Mouse (Mus musculus) C2C12 (cell line): ENCODE measurements around the gene Wdr54. TPM values are rescaled to one million over a fixed set of nuclear protein-coding genes. Genes with fewer than 3 reads are reported as not detected.

Experiments
- H3K27me3 ChIP-seq: one replicate; pipeline ENCODE4 v1.6.1; 2011; ENCODE audit not compliant: control insufficient read depth, insufficient read depth, insufficient read length
- H3K36me3 ChIP-seq: one replicate; pipeline ENCODE4 v1.6.1; 2011; ENCODE audit not compliant: control insufficient read depth, insufficient read depth
- H3K4me3 ChIP-seq: one replicate; pipeline ENCODE4 v1.5.1; 2011; ENCODE audit warnings: mild to moderate bottlenecking, control low read depth; ENCODE audit not compliant: poor library complexity, insufficient read depth, severe bottlenecking
- H3K79me2 ChIP-seq: one replicate; pipeline ENCODE4 v1.6.1; 2011; ENCODE audit not compliant: control insufficient read depth, insufficient read depth
- H3K79me3 ChIP-seq: one replicate; pipeline ENCODE4 v1.6.1; 2011; ENCODE audit warnings: low read depth, control low read depth
- H3ac ChIP-seq: one replicate; pipeline ENCODE3; 2011; ENCODE audit warnings: low read depth; ENCODE audit not compliant: control insufficient read depth, insufficient read length
- CEBPB ChIP-seq: IDR thresholded peaks from one replicate; pipeline ENCODE4 v1.6.1; 2011; ENCODE audit warnings: low read depth, mild to moderate bottlenecking, control low read depth, moderate library complexity
- CTCF ChIP-seq: IDR thresholded peaks from one replicate; pipeline ENCODE4 v1.5.1; 2011; ENCODE audit not compliant: control insufficient read depth, insufficient read depth, insufficient read length
- FOSL1 ChIP-seq: IDR thresholded peaks from one replicate; pipeline ENCODE4 v1.8.0; 2011; ENCODE audit warnings: mild to moderate bottlenecking, low read length; ENCODE audit not compliant: poor library complexity, insufficient read depth, severe bottlenecking
- MAX ChIP-seq: IDR thresholded peaks from one replicate; pipeline ENCODE4 v1.6.1; 2011; ENCODE audit warnings: mild to moderate bottlenecking, control low read depth
- MYOD1 ChIP-seq: IDR thresholded peaks from one replicate; pipeline ENCODE4 v1.6.1; 2011; ENCODE audit warnings: low read depth; ENCODE audit not compliant: control insufficient read depth, insufficient read length
- MYOG ChIP-seq: IDR thresholded peaks from one replicate; pipeline ENCODE4 v1.6.1; 2011; ENCODE audit not compliant: control insufficient read depth, insufficient read length; ENCODE audit errors: extremely low read depth
- USF1 ChIP-seq: IDR thresholded peaks from one replicate; pipeline ENCODE4 v1.6.1; 2011; ENCODE audit warnings: low read depth, mild to moderate bottlenecking, control low read depth, moderate library complexity
- polyA plus RNA-seq: library from polyadenylated mRNA; unstranded; fragments of >200 nt; fragmentation: generic; extraction: Trizol; gene quantifications from one replicate; pipeline ENCODE4 v1.2.1, GENCODE M21; 2012; ENCODE audit warnings: missing spikeins

Gene Wdr54
- polyA plus RNA-seq, 1 experiment, result 9.5 TPM

- Histone ChIP-seq H3K4me3 (no peak overlapping the region), H3K27me3 (no peaks in the 10 kb centered on the region), H3K79me3 (peaks cover 10% of the 10 kb centered on the region), H3K79me2 (peaks cover 23% of the 10 kb centered on the region), H3ac (no peak overlapping the region), H3K36me3 (no peaks in the 10 kb centered on the region)
- TF ChIP-seq USF1 (peak; percentile 71), MAX (no peak)
Measured at GRCm38 (mm10) chr6:83132176-83132919, 23.8 kb downstream of the Wdr54 start.

- H3K79me2 ChIP-seq, result peaks cover 15% of the 10 kb centered on the region
- no peaks in the 10 kb centered on the region for H3K27me3 ChIP-seq
- TF ChIP-seq MAX (no peak), MYOD1 (no peak), FOSL1 (no peak)
- no peaks in the 10 kb centered on the region for H3K36me3 ChIP-seq
- no peak overlapping the region for H3ac ChIP-seq
- H3K4me3 ChIP-seq, result no peak overlapping the region
- peaks cover 7% of the 10 kb centered on the region for H3K79me3 ChIP-seq
Measured at GRCm38 (mm10) chr6:83131469-83132034, 24.6 kb downstream of the Wdr54 start.

- TF ChIP-seq MAX (no peak), CTCF (no peak), USF1 (no peak), MYOD1 (no peak), MYOG (no peak), FOSL1 (no peak), CEBPB (no peak)
- Histone ChIP-seq H3K4me3 (no peak overlapping the region), H3K79me3 (peaks cover 3% of the 10 kb centered on the region)
Measured at GRCm38 (mm10) chr6:83127419-83127818, 28.8 kb downstream of the Wdr54 start.

GRCm38 (mm10) chr6:83125331-83125730 lies 30.9 kb downstream of the Wdr54 start, which contains the start of gene Ino80b:
Gene Ino80b (minus strand): TSS chr6:83125431.
- Histone ChIP-seq H3K4me3 (peak within 1 kb of the TSS; percentile 75), H3K27me3 (no peaks in the 10 kb centered on the region), H3ac (peak within 1 kb of the TSS; percentile 87), H3K79me3 (peaks cover 6% of the 10 kb centered on the region), H3K36me3 (no peaks in the 10 kb centered on the region), H3K79me2 (peaks cover 33% of the 10 kb centered on the region)
- TF ChIP-seq MYOG, result no peak
- TF ChIP-seq FOSL1, result no peak
- TF ChIP-seq MAX, result no peak
- TF ChIP-seq CEBPB, result no peak
- TF ChIP-seq MYOD1, result no peak
- TF ChIP-seq USF1, result no peak
- no peak for TF ChIP-seq CTCF

More at GRCm38 (mm10) chr6:83127419-83127818, 28.8 kb downstream of the Wdr54 start:
- H3K79me2 ChIP-seq, result peaks cover 23% of the 10 kb centered on the region
- no peaks in the 10 kb centered on the region for H3K27me3 ChIP-seq
- H3K36me3 ChIP-seq, result no peaks in the 10 kb centered on the region
- no peak overlapping the region for H3ac ChIP-seq

GRCm38 (mm10) chr6:83124851-83125312 lies 31.3 kb downstream of the Wdr54 start:
- no peaks in the 10 kb centered on the region for H3K27me3 ChIP-seq
- peaks cover 6% of the 10 kb centered on the region for H3K79me3 ChIP-seq
- H3K36me3 ChIP-seq, result no peaks in the 10 kb centered on the region
- H3ac ChIP-seq, result peak overlapping the region; percentile 87
- TF ChIP-seq USF1, result no peak
- no peak for TF ChIP-seq CTCF
- TF ChIP-seq FOSL1, result no peak
- TF ChIP-seq CEBPB, result no peak
- no peak for TF ChIP-seq MYOG
- TF ChIP-seq MAX, result peak; percentile 72
- peaks cover 38% of the 10 kb centered on the region for H3K79me2 ChIP-seq
- H3K4me3 ChIP-seq, result peak overlapping the region; percentile 75

GRCm38 (mm10) chr6:83122961-83123360 lies 33.2 kb downstream of the Wdr54 start:
- Histone ChIP-seq H3K79me3 (peaks cover 6% of the 10 kb centered on the region), H3K27me3 (no peaks in the 10 kb centered on the region), H3K4me3 (no peak overlapping the region), H3K79me2 (peaks cover 50% of the 10 kb centered on the region), H3ac (no peak overlapping the region), H3K36me3 (peaks cover 14% of the 10 kb centered on the region)
- no peak for TF ChIP-seq CEBPB
- no peak for TF ChIP-seq MAX
